Mouse (Mus musculus): ENCODE results near the gene Serhl.

DNA sequence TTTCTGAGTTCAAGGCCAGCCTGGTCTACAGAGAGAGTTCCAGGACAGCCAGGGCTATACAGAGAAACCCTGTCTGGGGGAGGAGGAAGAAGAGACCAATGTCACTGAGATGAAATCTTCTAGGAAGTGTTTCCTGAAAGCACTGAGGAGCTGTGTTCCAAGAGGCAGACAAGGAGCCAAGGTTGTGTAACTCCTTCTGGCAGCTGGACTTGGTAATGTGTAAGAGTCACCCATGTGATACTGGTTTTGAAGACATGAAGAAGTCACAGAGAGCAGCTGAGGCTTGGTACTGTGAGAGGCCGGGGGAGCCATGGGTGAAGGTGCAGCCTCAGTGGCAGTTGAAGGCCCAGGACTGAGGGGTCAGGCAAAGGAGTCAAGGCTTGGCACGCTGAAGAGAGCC is 4.4 kb downstream of the Serhl start:
- TF ChIP-seq CTCF (IDR thresholded peaks at IDR 0.05; ENCODE audit: control insufficient read depth, insufficient read depth, low read length) = no peak
- no peak for TF ChIP-seq POLR2A (IDR thresholded peaks at IDR 0.05; ENCODE audit: borderline replicate concordance, control insufficient read depth, low read depth, low read length)

All from bone marrow, adult 2 months (tissue).